Mouse (Mus musculus) kidney, embryonic 16.5 days (tissue): Measurements from ENCODE around the gene Macrod1. TPM values are rescaled to one million over a fixed set of nuclear protein-coding genes. Genes with fewer than 3 reads are reported as not detected.

Source experiments
- ATAC-seq: fragments of 200-750 bp; cut with Nextera tagmentation; 2 replicates; pipeline ENCODE4 v1.8.0; 2017; ENCODE audit warnings: moderate TSS enrichment; ENCODE audit not compliant: low FRiP score, low TSS enrichment
- H3K27ac ChIP-seq: fragments of 300-500 bp; sonication (generic); 2 replicates; pipeline ENCODE4 v1.5.1; 2014; ENCODE audit warnings: low read length
- H3K27me3 ChIP-seq: fragments of 300-500 bp; sonication (generic); 2 replicates; pipeline ENCODE4 v1.6.1; 2014; ENCODE audit warnings: low read length, control low read depth, mixed read lengths; ENCODE audit not compliant: insufficient read depth
- H3K36me3 ChIP-seq: fragments of 300-500 bp; sonication (generic); 2 replicates; pipeline ENCODE4 v1.6.1; 2014; ENCODE audit warnings: low read length, control low read depth, mixed read lengths; ENCODE audit not compliant: insufficient read depth
- H3K4me1 ChIP-seq: fragments of 300-500 bp; sonication (generic); 2 replicates; pipeline ENCODE4 v1.6.1; 2014; ENCODE audit warnings: low read length, control low read depth, mixed read lengths; ENCODE audit not compliant: insufficient read depth
- H3K4me2 ChIP-seq: fragments of 300-500 bp; sonication (generic); replicated peaks from 2 replicates; pipeline ENCODE4 v1.6.1; 2014; ENCODE audit warnings: low read depth, low read length
- H3K4me3 ChIP-seq: fragments of 300-500 bp; sonication (generic); 2 replicates; pipeline ENCODE4 v1.5.1; 2014; ENCODE audit warnings: mild to moderate bottlenecking, low read length
- H3K9ac ChIP-seq: fragments of 300-500 bp; sonication (generic); replicated peaks from 2 replicates; pipeline ENCODE4 v1.6.1; 2014; ENCODE audit warnings: low read length
- H3K9me3 ChIP-seq: fragments of 300-500 bp; sonication (generic); 2 replicates; pipeline ENCODE4 v1.6.1; 2016; ENCODE audit warnings: low read length, control low read depth
- WGBS: fragments of 180-500 bp; shearing (Covaris S2); extraction: QIAGEN DNeasy Blood & Tissue Kit; methylation state at CpG from one replicate; pipeline ENCODE4 v1.1.7; 2014; 5-methylcytosine and 5-hydroxymethylcytosine counted together
- polyA plus RNA-seq: library from polyadenylated mRNA; unstranded; fragments of >200 nt; fragmentation: Nextera tagmentation; extraction: Ambion mirVana; gene quantifications from 2 replicates; pipeline ENCODE4 v1.2.1, GENCODE M21; 2015

The Macrod1 gene
- polyA plus RNA-seq, 1 experiment from 2014 or later = 16.4 TPM

- 77% methylated on average over 9 of the region's 9 CpGs for WGBS
- Histone ChIP-seq H3K4me2 (no peak overlapping the region), H3K9me3 (no peaks in the 10 kb centered on the region), H3K4me3 (no peak overlapping the region), H3K27me3 (no peaks in the 10 kb centered on the region), H3K9ac (no peak overlapping the region), H3K27ac (no peak overlapping the region), H3K4me1 (no peaks in the 10 kb centered on the region), H3K36me3 (peaks cover 33% of the 10 kb centered on the region)
- no peak; the same call in 1 of the 2 replicates for ATAC-seq
These were observed 168.6 kb downstream of the Macrod1 start for GRCm38 (mm10) chr19:7225096-7225690.

- H3K4me1 ChIP-seq = no peaks in the 10 kb centered on the region
- no peak overlapping the region for H3K27ac ChIP-seq
- peaks cover 37% of the 10 kb centered on the region for H3K36me3 ChIP-seq
- no peak overlapping the region for H3K4me2 ChIP-seq
- H3K9me3 ChIP-seq = no peaks in the 10 kb centered on the region
- H3K9ac ChIP-seq = no peak overlapping the region
- no peak for ATAC-seq
- H3K4me3 ChIP-seq = no peak overlapping the region
- no peaks in the 10 kb centered on the region for H3K27me3 ChIP-seq
- WGBS = 82% methylated on average over 6 of the region's 6 CpGs
These were observed 169.9 kb downstream of the Macrod1 start for GRCm38 (mm10) chr19:7226511-7226914.

- 61% methylated on average over 8 of the region's 8 CpGs for WGBS
- Histone ChIP-seq H3K4me1 (peaks cover 12% of the 10 kb centered on the region), H3K27ac (no peak overlapping the region), H3K9ac (no peak overlapping the region), H3K36me3 (peaks cover 24% of the 10 kb centered on the region), H3K4me2 (no peak overlapping the region), H3K9me3 (no peaks in the 10 kb centered on the region), H3K27me3 (no peaks in the 10 kb centered on the region), H3K4me3 (no peak overlapping the region)
- peak; percentile 85 for ATAC-seq
These were observed 178.1 kb downstream of the Macrod1 start for GRCm38 (mm10) chr19:7234537-7235221.

- H3K9ac ChIP-seq = no peak overlapping the region
- H3K36me3 ChIP-seq = peaks cover 19% of the 10 kb centered on the region; the same call in 1 of the 2 replicates
- no peaks in the 10 kb centered on the region for H3K27me3 ChIP-seq
- H3K9me3 ChIP-seq = no peaks in the 10 kb centered on the region
- ATAC-seq = no peak
- H3K27ac ChIP-seq = no peak overlapping the region
- no peak overlapping the region for H3K4me3 ChIP-seq
- H3K4me1 ChIP-seq = peaks cover 19% of the 10 kb centered on the region
- WGBS = 90% methylated on average over 9 of the region's 9 CpGs
- no peak overlapping the region for H3K4me2 ChIP-seq
These were observed 178.9 kb downstream of the Macrod1 start for GRCm38 (mm10) chr19:7235461-7235860.

- Histone ChIP-seq H3K27me3 (no peaks in the 10 kb centered on the region), H3K9me3 (no peaks in the 10 kb centered on the region), H3K9ac (0 out of 2 replicates have a peak overlapping the region, but pooled peaks have one; percentile 7), H3K4me3 (no peak overlapping the region), H3K27ac (no peak overlapping the region), H3K36me3 (peaks cover 19% of the 10 kb centered on the region; the same call in 1 of the 2 replicates), H3K4me2 (no peak overlapping the region), H3K4me1 (peaks cover 19% of the 10 kb centered on the region)
- no peak for ATAC-seq
- WGBS = 80% methylated on average over 2 of the region's 2 CpGs
These were observed 179.4 kb downstream of the Macrod1 start for GRCm38 (mm10) chr19:7236011-7236410.

- no peak overlapping the region for H3K27ac ChIP-seq
- no peak overlapping the region for H3K9ac ChIP-seq
- ATAC-seq = no peak
- H3K36me3 ChIP-seq = peaks cover 13% of the 10 kb centered on the region; the same call in 1 of the 2 replicates
- no peaks in the 10 kb centered on the region for H3K9me3 ChIP-seq
- no peak overlapping the region for H3K4me2 ChIP-seq
- WGBS = 89% methylated on average over 4 of the region's 4 CpGs
- peaks cover 24% of the 10 kb centered on the region for H3K4me1 ChIP-seq
- no peak overlapping the region for H3K4me3 ChIP-seq
- no peaks in the 10 kb centered on the region for H3K27me3 ChIP-seq
These were observed 180.1 kb downstream of the Macrod1 start for GRCm38 (mm10) chr19:7236742-7237141.

GRCm38 (mm10) chr19:7239574-7239973 lies 183.0 kb downstream of the Macrod1 start:
- Histone ChIP-seq H3K4me2 (peak overlapping the region; percentile 73), H3K36me3 (0 out of 2 replicates have a peak, but pooled peaks cover 7% of the 10 kb centered on the region), H3K9ac (no peak overlapping the region; the same call in 1 of the 2 replicates), H3K9me3 (no peaks in the 10 kb centered on the region), H3K4me1 (peaks cover 24% of the 10 kb centered on the region), H3K27me3 (no peaks in the 10 kb centered on the region), H3K4me3 (peak overlapping the region; percentile 76), H3K27ac (no peak overlapping the region)
- ATAC-seq = no peak
- 83% methylated on average over 3 of the region's 3 CpGs for WGBS

GRCm38 (mm10) chr19:7240291-7240690 lies 183.7 kb downstream of the Macrod1 start:
- peak overlapping the region; percentile 88 for H3K27ac ChIP-seq
- H3K4me3 ChIP-seq = peak overlapping the region; percentile 76
- ATAC-seq = peak; percentile 13
- H3K27me3 ChIP-seq = no peaks in the 10 kb centered on the region
- H3K36me3 ChIP-seq = 0 out of 2 replicates have a peak, but pooled peaks cover 7% of the 10 kb centered on the region
- 1% methylated on average over 13 of the region's 13 CpGs for WGBS
- H3K4me1 ChIP-seq = peaks cover 24% of the 10 kb centered on the region
- H3K9me3 ChIP-seq = no peaks in the 10 kb centered on the region
- peak overlapping the region; percentile 81 for H3K9ac ChIP-seq
- H3K4me2 ChIP-seq = peak overlapping the region; percentile 73

GRCm38 (mm10) chr19:7240782-7241690 lies 184.4 kb downstream of the Macrod1 start, which contains the start of gene Naa40:
Naa40 (minus strand) TSS chr19:7241183.
- Histone ChIP-seq H3K4me2 (peak within 1 kb of the TSS; percentile 73), H3K27ac (peak within 1 kb of the TSS; percentile 88), H3K27me3 (no peaks in the 10 kb centered on the region), H3K4me1 (peaks cover 23% of the 10 kb centered on the region), H3K9ac (peak within 1 kb of the TSS; percentile 81), H3K36me3 (0 out of 2 replicates have a peak, but pooled peaks cover 7% of the 10 kb centered on the region), H3K9me3 (no peaks in the 10 kb centered on the region), H3K4me3 (peak within 1 kb of the TSS; percentile 76)
- peak; percentile 97 for ATAC-seq
- WGBS = under 1% methylated on average over 80 of the region's 80 CpGs
